Mouse (Mus musculus): ENCODE data around the gene Plcl1. TPM values are rescaled to one million over a fixed set of nuclear protein-coding genes. Genes with fewer than 3 reads are reported as not detected.

Gene Plcl1
- polyA plus RNA-seq, 1 experiment = not detected

GRCm38 (mm10) chr1:55770072-55770785 is 364.5 kb downstream of the Plcl1 start:
- TF ChIP-seq CTCF (IDR thresholded peaks at IDR 0.05; ENCODE audit: insufficient read depth, low read depth, low read length) (no peak), POLR2A (IDR thresholded peaks at IDR 0.05; ENCODE audit: insufficient read depth, low read depth, low read length) (no peak)
- Histone ChIP-seq H3K27ac (ENCODE audit: insufficient read depth, low read depth, low read length) (no peak overlapping the region), H3K4me3 (ENCODE audit: insufficient read depth, low read depth, low read length) (no peak overlapping the region), H3K4me1 (ENCODE audit: control insufficient read depth, insufficient read depth, low read length) (no peaks in the 10 kb centered on the region)

- 48% methylated on average over 6 of the region's 6 CpGs for WGBS
- Histone ChIP-seq H3K27ac (ENCODE audit: insufficient read depth, low read depth, low read length) (no peak overlapping the region), H3K4me1 (ENCODE audit: control insufficient read depth, insufficient read depth, low read length) (no peaks in the 10 kb centered on the region), H3K4me3 (ENCODE audit: insufficient read depth, low read depth, low read length) (no peak overlapping the region)
- TF ChIP-seq POLR2A (IDR thresholded peaks at IDR 0.05; ENCODE audit: insufficient read depth, low read depth, low read length) = no peak
- TF ChIP-seq CTCF (IDR thresholded peaks at IDR 0.05; ENCODE audit: insufficient read depth, low read depth, low read length) = no peak
Observed at GRCm38 (mm10) chr1:55792817-55793216, 387.1 kb downstream of the Plcl1 start.

Other genes starting within 250 kb of the Plcl1 start
- not detected in 2 replicates for gene Rftn2, start 179.1 kb upstream of the Plcl1 start, polyA plus RNA-seq (2012; ENCODE audit: insufficient read depth, insufficient read length, low replicate concordance, missing spikeins)
- not detected in 2 replicates for gene Mars2, start 168.7 kb upstream of the Plcl1 start, polyA plus RNA-seq (2012; ENCODE audit: insufficient read depth, insufficient read length, low replicate concordance, missing spikeins)
- gene Boll, start 42.5 kb upstream of the Plcl1 start, polyA plus RNA-seq (2012; ENCODE audit: insufficient read depth, insufficient read length, low replicate concordance, missing spikeins) = not detected in 2 replicates